Comparison of ENCODE assay signal across 16 mouse cellular contexts in the genomic region with DNA sequence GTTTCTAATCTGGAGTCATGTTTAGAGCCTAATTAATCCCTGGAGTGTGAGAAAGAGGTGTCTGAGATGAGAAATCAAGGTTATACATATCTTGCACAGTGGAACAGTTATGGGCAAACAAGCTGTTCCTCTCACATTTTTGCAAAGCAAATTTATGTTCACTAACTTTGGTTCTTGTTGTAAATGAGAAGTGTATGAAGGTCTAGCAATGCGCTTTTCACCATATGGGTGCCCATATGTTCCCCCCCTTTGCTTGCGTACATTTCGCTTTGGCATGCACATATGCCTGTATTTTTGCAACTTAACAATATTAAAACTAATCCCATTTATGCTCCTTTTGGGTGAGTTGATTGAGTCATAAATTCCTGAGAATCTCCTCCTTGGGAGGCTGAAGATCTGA.
DNase-seq lines count a peak whose midpoint lies in the region; ATAC-seq lines count a peak whose summit lies in the region.
"Had no signal": no experiment of that assay in that cellular context is flagged by ENCODE, and none has a peak within 500 bp of the region (broad histone marks: within the 10 kb centered on the region; RNA-seq: fewer than 3 reads in every experiment).

No protein-coding gene starts in this region.

- WGBS in neural tube, embryonic 15.5 days = 81% methylated on average over 3 of the region's 3 CpGs

- no peaks in the 10 kb centered on the region for H3K36me3 ChIP-seq in neural tube, embryonic 15.5 days
- H3K36me3 ChIP-seq: heart, embryonic 15.5 days; hindbrain, embryonic 13.5 days; liver, embryonic 13.5 days; neural tube, embryonic 13.5 days had no signal

- peak; percentile 27 to 30 for DNase-seq in cerebellum, adult 18-20 months
- peak; percentile 17 to 25 for DNase-seq in frontal cortex, postnatal 10 days (ENCODE audit: low spot score in 2 of 2)
- peak; percentile 37 to 61 for DNase-seq in layer of hippocampus, postnatal 36 days
- peak; percentile 14 for DNase-seq in right cerebral cortex, postnatal 14 days
- DNase-seq in urinary bladder, postnatal 4 days (ENCODE audit: low spot score in 2 of 2) = no peak
- DNase-seq in Muller cell, postnatal 12 days (ENCODE audit: inconsistent ontology term) = no peak
- DNase-seq: gastrocnemius, postnatal 10 days; liver, embryonic 13.5 days; lung, postnatal 14 days; midbrain, embryonic 14.5 days had no signal

- ATAC-seq in cerebellum, adult (ENCODE audit: insufficient number of reproducible peaks, low FRiP score, low TSS enrichment) = no peak
- ATAC-seq in neural tube, embryonic 15.5 days (ENCODE audit: low FRiP score) = no peak
- ATAC-seq: intestine, postnatal 0 days had no signal

- H3K27me3 ChIP-seq in neural tube, embryonic 15.5 days (replicated peaks) = no peaks in the 10 kb centered on the region
- H3K27me3 ChIP-seq: heart, embryonic 15.5 days; hindbrain, embryonic 13.5 days; liver, embryonic 13.5 days; neural tube, embryonic 13.5 days had no signal

- H3K4me2 ChIP-seq in neural tube, embryonic 15.5 days = no peak overlapping the region
- H3K4me2 ChIP-seq: heart, embryonic 15.5 days; hindbrain, embryonic 13.5 days; liver, embryonic 13.5 days; neural tube, embryonic 13.5 days had no signal

- no peak overlapping the region for H3K4me3 ChIP-seq in neural tube, embryonic 15.5 days (replicated peaks)
- H3K4me3 ChIP-seq: heart, embryonic 15.5 days; hindbrain, embryonic 13.5 days; liver, embryonic 13.5 days; neural tube, embryonic 13.5 days had no signal

- H3K4me1 ChIP-seq in neural tube, embryonic 15.5 days = peaks cover 5% of the 10 kb centered on the region; the same call in 1 of the 2 replicates
- H3K4me1 ChIP-seq: heart, embryonic 15.5 days; hindbrain, embryonic 13.5 days; liver, embryonic 13.5 days had no signal

- H3K27ac ChIP-seq in neural tube, embryonic 15.5 days (replicated peaks) = no peak overlapping the region
- H3K27ac ChIP-seq: heart, embryonic 15.5 days; hindbrain, embryonic 13.5 days; liver, embryonic 13.5 days; neural tube, embryonic 13.5 days had no signal

- no peaks in the 10 kb centered on the region for H3K9me3 ChIP-seq in neural tube, embryonic 15.5 days (replicated peaks)
- H3K9me3 ChIP-seq: heart, embryonic 15.5 days; hindbrain, embryonic 13.5 days; liver, embryonic 13.5 days; neural tube, embryonic 13.5 days had no signal

- no peak overlapping the region for H3K9ac ChIP-seq in neural tube, embryonic 15.5 days (replicated peaks)
- H3K9ac ChIP-seq: heart, embryonic 15.5 days; hindbrain, embryonic 13.5 days; liver, embryonic 13.5 days; neural tube, embryonic 13.5 days had no signal

Comparison
In these comparisons a context has a peak if more than half of its experiments do, and no peak if none do; other contexts are left out.
1. DNase-seq: peak in cerebellum, adult 18-20 months (2 of 2), frontal cortex, postnatal 10 days (2 of 2), layer of hippocampus, postnatal 36 days (2 of 2) and right cerebral cortex, postnatal 14 days (single experiment); none in urinary bladder, postnatal 4 days (0 of 2) and Muller cell, postnatal 12 days (single experiment).